Mouse (Mus musculus) heart, embryonic 12.5 days (tissue): ENCODE data around the gene Podxl. TPM values are rescaled to one million over a fixed set of nuclear protein-coding genes. Genes with fewer than 3 reads are reported as not detected.

Experiments
- ATAC-seq: fragments of 200-750 bp; cut with Nextera tagmentation; 2 replicates; pipeline ENCODE4 v1.8.0; 2017; ENCODE audit warnings: moderate TSS enrichment, moderate library complexity; ENCODE audit not compliant: insufficient number of reproducible peaks, low FRiP score
- H3K27ac ChIP-seq: fragments of 300-500 bp; sonication (generic); 2 replicates; pipeline ENCODE4 v1.5.1; 2016; ENCODE audit warnings: mild to moderate bottlenecking, moderate library complexity; ENCODE audit not compliant: poor library complexity, severe bottlenecking
- H3K27me3 ChIP-seq: fragments of 300-500 bp; sonication (generic); replicated peaks from 2 replicates; pipeline ENCODE4 v1.6.1; 2016; ENCODE audit warnings: mild to moderate bottlenecking, moderate library complexity
- H3K36me3 ChIP-seq: fragments of 300-500 bp; sonication (generic); 2 replicates; pipeline ENCODE4 v1.6.1; 2016; ENCODE audit warnings: mild to moderate bottlenecking, moderate library complexity
- H3K4me1 ChIP-seq: fragments of 300-500 bp; sonication (generic); replicated peaks from 2 replicates; pipeline ENCODE4 v1.6.1; 2016; ENCODE audit warnings: mild to moderate bottlenecking
- H3K4me2 ChIP-seq: fragments of 300-500 bp; sonication (generic); 2 replicates; pipeline ENCODE4 v1.6.1; 2016; ENCODE audit warnings: mild to moderate bottlenecking, moderate library complexity
- H3K4me3 ChIP-seq: fragments of 300-500 bp; sonication (generic); 2 replicates; pipeline ENCODE4 v1.5.1; 2016; ENCODE audit warnings: mild to moderate bottlenecking
- H3K9ac ChIP-seq: fragments of 300-500 bp; sonication (generic); 2 replicates; pipeline ENCODE4 v1.6.1; 2016; ENCODE audit warnings: mild to moderate bottlenecking, moderate library complexity
- H3K9me3 ChIP-seq: fragments of 300-500 bp; sonication (generic); replicated peaks from 2 replicates; pipeline ENCODE4 v1.6.1; 2016; ENCODE audit warnings: mild to moderate bottlenecking, moderate library complexity
- WGBS: fragments of 180-500 bp; shearing (Covaris S2); methylation state at CpG from one replicate; pipeline ENCODE4 v1.1.7; 2016; 5-methylcytosine and 5-hydroxymethylcytosine counted together
- polyA plus RNA-seq: library from polyadenylated mRNA; unstranded; fragments of >200 nt; fragmentation: Nextera tagmentation; extraction: Ambion mirVana; gene quantifications from 2 replicates; pipeline ENCODE4 v1.2.1, GENCODE M21; 2016

Gene Podxl
- 27.9 and 29.2 TPM in 2 replicates for polyA plus RNA-seq

GRCm38 (mm10) chr6:31563235-31564181 lies at the start of gene Podxl:
Gene Podxl, minus strand, starts transcription at chr6:31563981.
- H3K36me3 ChIP-seq, result no peaks in the 10 kb centered on the region
- peak within 1 kb of the TSS; percentile 60 for H3K4me3 ChIP-seq
- peak; percentile 93 for ATAC-seq
- peaks cover 44% of the 10 kb centered on the region for H3K4me1 ChIP-seq
- peak within 1 kb of the TSS; percentile 48 for H3K27ac ChIP-seq
- H3K4me2 ChIP-seq, result peak within 1 kb of the TSS; percentile 97
- no peaks in the 10 kb centered on the region for H3K9me3 ChIP-seq
- no peaks in the 10 kb centered on the region for H3K27me3 ChIP-seq
- under 1% methylated on average over 67 of the region's 91 CpGs for WGBS
- peak within 1 kb of the TSS; percentile 81 for H3K9ac ChIP-seq

DNA sequence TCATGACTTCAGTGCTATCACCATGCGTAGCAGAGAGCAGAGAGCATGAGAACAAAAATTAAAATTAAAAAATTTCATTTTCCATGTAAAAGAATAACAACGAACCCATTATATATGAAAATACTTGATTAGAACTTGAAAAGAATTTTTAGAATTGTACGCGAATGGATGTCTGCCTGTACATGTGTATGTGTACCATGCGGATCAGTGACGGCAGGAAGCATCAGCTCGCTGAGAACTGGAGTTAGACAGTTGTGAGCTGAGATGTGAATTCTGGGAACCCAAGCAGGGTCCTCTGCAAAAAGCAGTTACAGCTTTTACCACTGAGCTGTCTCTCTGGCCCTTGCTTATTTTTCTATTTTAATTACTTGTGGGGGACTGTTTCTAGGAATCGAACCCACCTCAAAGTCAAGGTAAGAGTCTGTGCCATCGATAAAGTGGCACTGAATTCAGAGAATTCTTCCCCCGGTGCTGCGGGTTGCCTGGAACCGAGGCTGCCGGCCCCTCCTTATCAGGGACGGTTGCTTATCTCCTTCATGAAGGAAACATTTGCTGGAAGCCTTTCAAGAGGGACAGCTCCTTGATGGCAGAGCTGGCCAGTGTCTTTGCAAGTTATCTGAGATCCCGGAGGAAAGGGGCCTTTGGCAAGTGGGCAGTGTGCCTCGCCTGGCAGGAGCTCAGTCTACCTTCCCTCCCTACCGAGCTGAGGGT lies 48.9 kb upstream of the Podxl start:
- Histone ChIP-seq H3K27me3 (no peaks in the 10 kb centered on the region), H3K4me1 (peaks cover 44% of the 10 kb centered on the region), H3K9ac (no peak overlapping the region), H3K9me3 (no peaks in the 10 kb centered on the region), H3K4me3 (peak overlapping the region; percentile 14; the same call in 1 of the 2 replicates), H3K36me3 (no peaks in the 10 kb centered on the region), H3K27ac (peak overlapping the region; percentile 81), H3K4me2 (peak overlapping the region; percentile 42)
- peak; percentile 52 for ATAC-seq
- 25% methylated on average over 17 of the region's 17 CpGs for WGBS

- no peak overlapping the region for H3K4me3 ChIP-seq
- peaks cover 25% of the 10 kb centered on the region for H3K4me1 ChIP-seq
- no peak overlapping the region for H3K4me2 ChIP-seq
- no peak for ATAC-seq
- H3K36me3 ChIP-seq, result no peaks in the 10 kb centered on the region
- H3K27me3 ChIP-seq, result no peaks in the 10 kb centered on the region
- no peaks in the 10 kb centered on the region for H3K9me3 ChIP-seq
- H3K9ac ChIP-seq, result no peak overlapping the region
- 69% methylated on average over 4 of the region's 4 CpGs for WGBS
- H3K27ac ChIP-seq, result no peak overlapping the region
Observed at GRCm38 (mm10) chr6:31606429-31606828, 42.6 kb upstream of the Podxl start.

GRCm38 (mm10) chr6:31604629-31605265 lies 41.0 kb upstream of the Podxl start:
- no peaks in the 10 kb centered on the region for H3K36me3 ChIP-seq
- no peaks in the 10 kb centered on the region for H3K27me3 ChIP-seq
- WGBS, result 78% methylated on average over 7 of the region's 7 CpGs
- ATAC-seq, result no peak
- no peak overlapping the region for H3K4me2 ChIP-seq
- no peaks in the 10 kb centered on the region for H3K9me3 ChIP-seq
- no peak overlapping the region for H3K4me3 ChIP-seq
- H3K27ac ChIP-seq, result no peak overlapping the region
- H3K9ac ChIP-seq, result no peak overlapping the region
- H3K4me1 ChIP-seq, result peaks cover 36% of the 10 kb centered on the region

DNA sequence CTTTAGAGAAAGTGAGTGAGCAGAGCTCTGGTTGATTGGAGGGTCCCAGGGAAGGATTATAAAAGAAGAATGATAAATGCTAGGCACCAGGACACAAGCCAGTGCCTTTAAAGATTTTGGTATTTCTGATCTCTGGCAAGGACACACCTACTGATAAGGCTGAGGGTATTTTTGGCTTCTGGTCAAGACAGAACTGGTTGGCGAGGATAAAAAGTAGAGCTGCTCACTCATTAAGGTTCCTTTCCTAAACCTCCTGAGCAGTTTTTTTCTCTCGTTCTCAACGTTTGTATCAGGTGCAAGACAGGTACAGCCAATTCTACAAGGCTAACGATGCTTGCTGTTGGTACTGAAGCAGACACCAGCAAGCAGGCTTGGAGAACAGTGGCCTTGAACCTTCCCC lies 38.7 kb upstream of the Podxl start:
- Histone ChIP-seq H3K27ac (no peak overlapping the region), H3K9me3 (no peaks in the 10 kb centered on the region), H3K4me2 (no peak overlapping the region), H3K36me3 (no peaks in the 10 kb centered on the region), H3K4me1 (peaks cover 39% of the 10 kb centered on the region), H3K27me3 (no peaks in the 10 kb centered on the region), H3K4me3 (no peak overlapping the region), H3K9ac (no peak overlapping the region)
- WGBS, result 48% methylated on average over 4 of the region's 4 CpGs
- ATAC-seq, result no peak

DNA sequence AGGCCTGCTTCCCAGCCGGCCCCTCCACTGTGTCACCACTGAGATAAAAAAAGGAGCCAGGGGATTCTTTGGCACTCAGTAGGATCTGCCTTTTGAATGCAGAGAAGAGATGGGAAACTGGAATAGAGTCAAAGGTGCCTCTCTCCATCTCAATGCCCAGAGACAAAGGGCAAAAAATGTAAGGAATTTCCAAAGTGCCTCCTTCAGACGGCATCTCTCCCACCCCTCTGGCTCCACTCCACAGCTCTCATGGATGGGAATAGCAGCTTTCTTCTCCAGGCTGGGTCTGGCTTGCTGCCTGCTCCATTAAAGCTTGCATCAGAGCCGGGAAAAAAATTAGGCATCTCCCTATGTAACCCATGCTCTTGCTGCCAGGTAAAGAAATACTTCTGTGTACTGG lies 37.4 kb upstream of the Podxl start:
- H3K4me3 ChIP-seq, result no peak overlapping the region
- ATAC-seq, result no peak
- H3K36me3 ChIP-seq, result no peaks in the 10 kb centered on the region
- no peak overlapping the region for H3K4me2 ChIP-seq
- peaks cover 46% of the 10 kb centered on the region for H3K4me1 ChIP-seq
- no peak overlapping the region for H3K9ac ChIP-seq
- 17% methylated on average over 3 of the region's 3 CpGs for WGBS
- H3K9me3 ChIP-seq, result no peaks in the 10 kb centered on the region
- H3K27ac ChIP-seq, result peak overlapping the region; percentile 18; the same call in 1 of the 2 replicates
- H3K27me3 ChIP-seq, result no peaks in the 10 kb centered on the region

GRCm38 (mm10) chr6:31599863-31600262 lies 36.1 kb upstream of the Podxl start:
- Histone ChIP-seq H3K9me3 (no peaks in the 10 kb centered on the region), H3K4me2 (no peak overlapping the region), H3K27ac (no peak overlapping the region), H3K4me1 (peaks cover 45% of the 10 kb centered on the region), H3K36me3 (no peaks in the 10 kb centered on the region), H3K4me3 (no peak overlapping the region), H3K9ac (no peak overlapping the region), H3K27me3 (no peaks in the 10 kb centered on the region)
- no peak for ATAC-seq
- WGBS, result 59% methylated on average over 3 of the region's 3 CpGs

- H3K27me3 ChIP-seq, result no peaks in the 10 kb centered on the region
- no peak overlapping the region for H3K4me3 ChIP-seq
- H3K4me2 ChIP-seq, result no peak overlapping the region
- no peak overlapping the region for H3K27ac ChIP-seq
- peaks cover 52% of the 10 kb centered on the region for H3K4me1 ChIP-seq
- 51% methylated on average over 6 of the region's 6 CpGs for WGBS
- ATAC-seq, result no peak
- H3K9ac ChIP-seq, result no peak overlapping the region
- no peaks in the 10 kb centered on the region for H3K36me3 ChIP-seq
- H3K9me3 ChIP-seq, result no peaks in the 10 kb centered on the region
Observed at GRCm38 (mm10) chr6:31598349-31598911, 34.6 kb upstream of the Podxl start.

DNA sequence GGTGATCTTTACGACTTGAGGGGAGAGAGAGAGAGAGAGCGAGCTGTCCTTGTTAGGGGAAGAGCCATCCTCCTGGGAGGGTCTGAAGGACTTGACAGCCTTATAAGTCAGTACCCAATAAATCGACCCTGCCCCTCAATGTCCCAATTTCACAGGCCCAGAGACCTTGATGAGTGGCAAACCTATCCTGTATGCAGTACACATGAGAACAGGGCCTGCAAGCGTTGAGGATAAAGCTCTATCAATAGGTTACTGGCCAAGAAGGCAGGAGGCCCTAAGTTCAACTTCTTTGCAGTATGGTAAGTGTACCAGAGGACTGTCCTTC lies 33.3 kb upstream of the Podxl start:
- Histone ChIP-seq H3K4me2 (peak overlapping the region; percentile 16; the same call in 1 of the 2 replicates), H3K9ac (no peak overlapping the region; the same call in 1 of the 2 replicates), H3K4me1 (peaks cover 54% of the 10 kb centered on the region), H3K27me3 (no peaks in the 10 kb centered on the region), H3K4me3 (no peak overlapping the region), H3K9me3 (no peaks in the 10 kb centered on the region), H3K27ac (peak overlapping the region; percentile 56), H3K36me3 (no peaks in the 10 kb centered on the region)
- no peak for ATAC-seq
- 59% methylated on average over 4 of the region's 4 CpGs for WGBS

- ATAC-seq, result peak; percentile 37; the same call in 1 of the 2 replicates
- Histone ChIP-seq H3K36me3 (no peaks in the 10 kb centered on the region), H3K4me3 (no peak overlapping the region), H3K4me2 (peak overlapping the region; percentile 16; the same call in 1 of the 2 replicates), H3K4me1 (peaks cover 50% of the 10 kb centered on the region), H3K27me3 (no peaks in the 10 kb centered on the region), H3K9ac (peak overlapping the region; percentile 17; the same call in 1 of the 2 replicates), H3K27ac (peak overlapping the region; percentile 56; the same call in 1 of the 2 replicates), H3K9me3 (no peaks in the 10 kb centered on the region)
- 48% methylated on average over 20 of the region's 20 CpGs for WGBS
Observed at GRCm38 (mm10) chr6:31596346-31597135, 32.8 kb upstream of the Podxl start.
